Mouse (Mus musculus): ENCODE results near the gene Musk. TPM values are rescaled to one million over a fixed set of nuclear protein-coding genes. Genes with fewer than 3 reads are reported as not detected.
"Not testable (repeated sequence)": the region's sequence is repeated elsewhere in the genome, so short reads cannot be mapped to it uniquely, and the experiment has no call there.

Gene Musk
- 10 to 100 TPM; 15.2 to 26.1 TPM for total RNA-seq (2021)
- long read RNA-seq, experiment 1, partial matches to known transcripts: 1 of 12 reads
- long read RNA-seq, experiment 1, other reads (novel, unspliced or antisense): 11 of 12 reads
- long read RNA-seq, experiment 2, partial matches to known transcripts: 2 of 6 reads
- long read RNA-seq, experiment 2, other reads (novel, unspliced or antisense): 4 of 6 reads

DNA sequence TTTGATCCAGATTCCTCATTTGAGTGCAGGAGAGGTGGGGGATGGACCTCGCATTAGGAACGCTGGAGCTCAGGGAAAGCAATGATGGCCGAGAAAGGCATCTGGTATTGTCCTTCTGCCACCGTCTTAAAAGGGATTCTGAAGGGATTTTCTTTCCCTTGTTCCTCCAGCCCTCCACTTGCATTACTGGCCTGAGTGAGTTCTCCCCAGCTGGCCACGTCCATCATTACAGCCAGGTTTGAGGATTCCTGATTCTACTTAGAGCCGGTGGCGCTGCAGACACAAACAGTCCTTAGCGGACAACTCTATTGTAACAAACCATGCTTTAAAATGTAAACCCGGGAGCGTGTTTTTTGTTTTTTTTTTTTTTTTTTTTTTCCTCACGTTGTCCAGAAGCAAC, at the start of gene Musk:
Musk (plus strand) TSS at position 274 of the 400 bp plus-strand sequence.
- peak; percentile 36 for DNase-seq

DNA sequence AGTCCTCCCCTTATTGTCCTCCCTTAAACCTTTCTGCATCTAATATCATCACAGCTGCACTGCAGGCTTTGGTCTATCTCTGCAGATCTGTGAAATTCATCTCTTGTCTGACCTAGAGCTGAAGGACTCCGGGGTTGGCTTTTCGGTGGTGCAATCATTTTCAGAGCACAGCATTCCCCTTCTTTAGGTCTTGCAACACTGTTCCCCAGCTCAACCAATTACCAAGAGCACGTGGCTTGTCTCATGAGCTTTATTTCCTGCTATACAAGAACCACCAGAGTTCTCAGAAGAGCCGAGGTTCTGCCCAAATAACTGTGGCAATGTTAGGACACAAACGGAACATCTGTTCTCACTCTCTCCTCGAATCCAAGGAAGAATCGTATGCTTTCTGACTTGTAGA, 45.3 kb upstream of the Musk start:
- no peak for DNase-seq

DNA sequence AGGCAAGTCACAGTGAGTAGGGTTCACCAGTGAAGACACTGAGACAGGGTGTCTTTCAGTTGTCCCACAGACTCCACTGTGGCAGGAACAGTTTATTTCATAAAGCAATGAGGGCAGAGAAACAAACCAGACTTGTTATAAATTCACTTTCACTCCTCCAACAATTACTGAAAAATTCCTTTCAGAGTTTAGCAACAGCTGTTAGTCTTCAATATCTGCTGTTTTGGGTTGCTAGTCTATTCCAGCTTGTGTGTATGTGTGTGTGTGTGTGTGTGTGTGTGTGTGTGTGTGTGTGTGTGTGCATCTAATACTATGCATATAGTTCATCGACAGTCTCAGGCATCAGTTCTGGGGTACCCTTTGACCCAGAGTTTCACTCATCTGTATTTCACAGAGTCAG, 40.2 kb upstream of the Musk start:
- no peak for DNase-seq

DNA sequence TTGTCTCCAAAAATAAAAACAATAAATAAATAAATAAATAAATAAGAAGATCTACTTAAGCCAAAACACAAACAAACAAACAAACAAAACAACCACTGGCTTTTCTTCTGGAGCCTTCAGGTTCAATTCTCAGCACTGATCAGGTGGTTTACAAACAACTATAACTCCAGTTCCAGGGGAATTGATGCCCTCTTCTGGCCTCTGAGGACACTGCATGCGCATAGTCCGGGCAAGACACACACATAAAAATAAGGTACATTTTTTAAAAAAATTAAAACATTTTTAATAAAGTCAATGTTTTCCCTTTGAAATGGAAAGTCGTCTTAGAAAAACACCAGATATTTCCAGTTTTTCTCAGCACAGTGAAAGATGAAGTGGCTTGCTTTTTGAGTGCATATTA, 33.4 kb upstream of the Musk start:
- DNase-seq: no peak

DNA sequence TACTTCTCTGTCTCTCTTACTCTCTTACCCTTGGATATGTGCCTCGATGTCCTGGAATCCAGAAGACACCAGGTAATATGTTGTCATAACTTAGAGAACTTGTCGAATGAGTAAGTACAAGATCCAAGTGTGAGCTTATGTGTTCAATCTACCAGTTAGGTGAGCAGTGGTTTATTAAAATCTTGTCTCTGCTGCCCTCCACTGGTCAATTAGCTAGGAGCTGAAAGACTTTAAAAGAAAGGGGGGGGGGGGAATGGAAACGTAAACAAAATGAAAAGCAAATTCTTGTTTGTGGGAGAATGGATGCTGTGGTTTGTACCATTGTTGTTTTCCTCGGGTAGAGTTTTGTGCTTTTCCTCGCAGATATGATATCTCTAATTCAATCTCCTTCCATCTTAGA, 32.4 kb upstream of the Musk start:
- DNase-seq: no peak

DNA sequence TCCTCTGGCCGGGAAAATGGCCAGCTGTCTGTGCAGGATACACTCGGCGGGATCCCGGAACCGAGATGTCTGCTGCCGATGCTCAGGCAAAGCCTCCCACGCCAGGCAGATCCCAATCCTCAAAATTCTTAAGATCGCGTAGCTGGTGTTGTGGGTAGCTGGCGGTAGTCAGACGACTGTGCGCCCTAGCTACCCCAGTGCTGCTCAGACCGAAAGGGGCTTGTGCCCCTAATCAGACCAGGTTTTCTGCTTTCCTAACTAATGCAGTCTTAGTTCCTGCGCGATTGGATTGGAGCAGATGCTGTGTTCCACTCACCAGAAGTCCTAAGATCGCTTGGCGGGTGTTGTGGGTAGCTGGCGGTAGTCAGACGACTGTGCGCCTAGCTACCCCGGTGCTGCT, 25.0 kb upstream of the Musk start:
- not testable (repeated sequence) for DNase-seq

DNA sequence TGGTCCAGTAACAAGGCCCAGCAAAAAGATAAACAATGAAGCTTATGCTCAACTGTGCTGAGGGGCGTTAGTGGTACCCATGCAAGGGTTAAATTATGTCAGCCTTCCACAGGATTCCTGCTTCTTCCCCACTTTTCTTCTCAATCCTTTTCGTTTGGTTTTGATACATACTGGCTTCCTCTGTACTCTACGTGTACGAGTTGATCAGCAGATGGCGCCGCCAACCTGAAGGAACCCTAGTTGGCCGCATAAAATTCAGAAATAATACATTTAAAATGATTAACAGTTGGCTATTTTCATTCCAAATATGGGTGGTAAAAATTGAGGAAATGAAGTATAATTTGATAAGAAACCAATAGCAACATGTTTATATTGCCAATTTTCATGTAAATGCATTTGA, 19.5 kb upstream of the Musk start:
- no peak for DNase-seq

DNA sequence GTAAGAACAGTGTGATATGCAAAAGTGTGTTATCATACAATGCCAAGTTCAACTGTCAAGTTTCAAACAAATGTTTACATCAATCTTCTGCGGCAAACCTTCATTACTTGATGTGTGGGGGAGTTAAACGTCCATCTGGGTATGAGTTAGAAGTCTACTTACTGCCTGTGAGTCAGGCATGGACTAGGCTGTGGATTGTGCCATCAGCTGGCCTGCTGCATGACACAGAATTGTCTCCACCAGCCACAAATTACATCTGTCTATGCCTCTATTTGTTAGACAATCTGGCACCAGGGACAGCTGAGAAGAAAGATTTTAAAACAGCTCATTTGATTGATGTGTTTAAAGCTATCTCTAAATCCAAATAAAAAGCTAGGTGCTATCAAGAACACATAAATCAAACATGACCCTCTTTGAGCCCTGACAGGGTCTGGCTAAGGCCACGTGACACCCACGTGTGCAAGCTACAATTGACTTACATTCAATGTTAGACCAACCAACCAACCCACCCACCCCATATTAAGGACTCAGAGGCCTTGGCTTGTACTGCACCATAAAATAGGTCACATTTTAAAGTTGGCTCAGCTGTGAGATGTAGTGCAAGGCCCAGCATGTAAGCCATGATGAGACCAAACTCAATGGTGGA, 16.7 kb upstream of the Musk start:
- no peak for DNase-seq

DNA sequence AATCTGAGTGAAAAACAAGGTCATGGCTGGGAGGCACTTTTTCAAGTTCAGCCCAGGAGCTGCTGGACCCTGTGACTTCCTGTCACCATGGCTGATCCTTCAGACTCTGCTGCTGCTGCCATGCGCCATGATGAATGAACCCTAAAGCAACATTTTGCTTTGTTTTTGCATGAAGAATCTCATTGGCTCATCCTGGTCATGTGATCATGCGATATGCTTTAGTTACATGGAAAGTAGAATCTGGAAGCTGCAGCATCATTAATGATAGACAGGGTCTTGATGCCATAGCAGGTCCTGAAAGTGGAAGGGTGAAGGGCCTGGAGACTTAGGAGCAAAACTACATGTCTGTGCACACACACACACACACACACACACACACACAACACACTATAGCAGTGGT, 15.8 kb upstream of the Musk start:
- no peak for DNase-seq

DNA sequence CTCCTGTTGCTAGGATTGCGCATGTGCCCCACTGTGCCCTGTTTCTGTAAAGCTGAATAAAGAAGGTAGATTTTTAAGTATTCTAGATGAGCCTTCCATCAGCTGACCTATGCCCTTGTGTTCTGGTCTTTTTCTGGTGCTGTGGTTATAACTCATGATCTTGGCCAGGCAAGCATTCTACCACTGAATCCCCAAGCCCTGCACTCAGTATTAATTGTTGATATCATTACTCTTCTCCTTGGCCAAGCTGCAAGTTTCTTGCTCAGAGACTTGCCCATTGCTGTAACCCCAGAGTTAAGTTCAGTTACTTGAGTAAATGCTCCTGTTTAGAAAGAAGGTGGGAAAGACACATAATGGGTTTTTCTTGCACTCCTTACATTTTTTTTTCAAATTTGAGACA, 14.8 kb upstream of the Musk start:
- DNase-seq: no peak

DNA sequence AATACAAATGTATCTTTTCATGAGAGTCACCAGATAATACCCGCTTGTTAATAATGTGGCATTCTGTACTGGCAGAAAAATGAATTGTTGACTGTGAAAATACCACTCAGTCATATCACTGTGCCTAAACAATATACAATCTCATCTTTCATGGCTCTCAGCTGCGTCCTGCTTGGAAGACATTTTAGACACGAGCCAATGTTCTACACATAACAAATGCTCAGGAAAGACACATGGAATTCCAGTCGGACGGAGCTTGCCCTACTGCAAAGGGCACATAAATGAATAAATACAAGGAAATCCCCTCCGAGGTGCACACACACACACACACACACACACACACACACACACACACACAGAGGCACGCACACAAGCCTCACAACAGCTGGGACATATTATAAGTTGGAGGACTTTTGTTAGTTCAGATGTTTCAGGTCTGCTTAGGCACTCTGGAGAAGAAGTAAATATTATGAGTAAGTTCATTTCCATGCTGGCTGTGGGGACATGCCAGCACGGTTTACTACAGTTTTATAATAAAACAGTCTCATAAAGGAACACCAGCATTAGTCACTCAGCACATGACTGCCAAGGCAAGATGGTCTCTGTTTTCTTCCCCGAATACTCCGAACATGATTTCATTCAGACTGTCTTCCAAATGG, 14.1 kb upstream of the Musk start:
- no peak for DNase-seq

DNA sequence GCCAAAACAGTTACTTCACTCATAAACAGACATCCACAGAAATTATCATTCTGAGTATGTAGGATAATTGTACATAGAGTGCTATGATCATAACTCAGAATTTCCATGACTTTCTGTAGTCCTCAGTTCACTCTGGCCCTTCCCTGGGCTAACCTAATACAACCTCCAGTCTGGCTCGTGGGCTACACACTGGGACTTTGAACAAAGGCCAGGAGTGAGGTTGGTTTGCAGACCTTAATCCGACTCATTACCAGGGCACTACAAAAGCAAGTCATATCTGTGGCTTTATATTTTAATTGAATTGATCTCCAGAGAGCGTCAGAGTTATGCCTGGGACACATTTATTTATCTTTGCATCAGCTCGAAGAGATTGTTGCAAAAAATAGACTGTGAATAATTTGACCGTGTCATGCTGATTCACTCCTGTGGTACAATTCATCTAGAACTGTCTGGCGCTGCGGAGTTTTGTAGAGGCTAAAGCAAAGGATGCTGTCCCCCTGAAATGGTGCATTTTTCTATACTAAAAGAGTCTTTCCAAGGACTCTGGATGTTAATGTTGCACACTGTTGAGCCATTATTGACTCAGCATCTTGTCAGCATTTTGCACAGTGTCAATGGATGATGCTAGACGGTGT, 10.4 kb upstream of the Musk start:
- no peak for DNase-seq

DNA sequence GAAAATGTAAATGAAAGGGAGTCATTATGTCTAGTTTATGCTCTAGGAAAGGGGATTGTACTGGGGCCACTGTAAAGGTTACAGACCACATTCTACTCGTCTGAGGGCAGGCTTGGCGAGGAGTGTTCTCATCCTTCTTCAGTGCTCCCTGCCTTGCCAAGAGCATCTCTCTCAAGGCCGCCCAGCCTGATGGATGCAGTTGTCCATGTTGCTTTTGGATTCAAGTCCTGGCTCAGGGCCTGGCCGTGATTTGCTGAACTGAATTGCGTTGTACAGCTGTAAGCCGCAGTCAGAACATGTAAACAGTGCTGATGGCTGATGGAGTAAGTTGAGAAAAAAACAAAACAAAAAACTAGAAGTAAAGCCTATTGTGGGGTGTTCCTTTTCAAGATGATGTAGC, 7.4 kb upstream of the Musk start:
- peak; percentile 56 for DNase-seq

DNA sequence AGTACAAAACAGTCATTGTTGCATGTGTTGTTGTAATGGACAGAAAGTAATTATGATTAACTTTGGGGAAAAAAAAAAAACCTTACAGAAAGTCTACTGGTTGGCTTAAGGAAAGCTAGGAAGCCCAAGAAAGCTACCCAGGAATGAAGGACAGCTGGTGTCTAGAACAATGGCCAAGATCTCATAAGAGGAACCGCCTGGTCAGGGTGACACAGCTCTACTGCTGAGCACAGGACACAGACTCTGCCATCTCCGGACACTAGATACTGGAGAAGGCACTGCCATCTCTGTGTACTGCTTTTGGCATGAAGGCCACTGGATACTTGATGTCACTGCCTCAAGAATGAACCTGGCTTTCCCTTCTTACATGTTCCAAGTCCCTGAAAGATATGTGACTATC, 5.6 kb upstream of the Musk start:
- peak; percentile 20 for DNase-seq

DNA sequence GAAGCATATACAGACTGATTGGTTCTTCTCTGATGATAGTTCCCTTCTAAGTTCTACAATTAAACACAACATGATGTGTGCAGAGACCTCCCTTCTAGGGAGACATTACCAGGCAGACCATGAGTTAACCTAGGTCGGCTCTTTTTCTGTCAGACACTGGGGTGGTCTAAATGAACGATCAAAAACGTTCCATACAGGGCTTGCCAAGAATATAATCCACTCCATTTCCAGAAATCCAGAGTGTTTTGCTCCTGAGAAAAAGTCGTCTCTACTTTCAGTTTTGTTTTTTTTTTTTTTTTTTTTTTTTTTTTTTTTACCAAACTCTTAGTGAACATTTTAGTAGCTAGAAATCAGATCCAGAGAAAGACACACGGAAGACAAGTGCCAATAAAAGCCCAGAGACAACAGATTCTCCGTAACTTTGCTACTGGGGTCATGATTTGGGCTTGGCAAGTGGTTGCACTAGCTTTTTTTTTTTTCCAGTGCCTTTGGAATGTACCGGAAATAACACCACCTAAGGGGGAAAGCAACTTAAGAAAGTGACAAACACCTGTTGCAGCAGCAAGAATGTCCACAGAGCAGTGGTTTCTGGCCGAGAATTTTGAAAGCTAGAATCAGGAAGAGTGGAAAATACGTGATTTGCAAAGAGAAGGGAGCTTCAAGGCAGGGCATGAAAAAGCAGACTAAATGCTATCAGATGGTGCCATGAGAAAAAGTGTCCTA, 769 bp downstream of the Musk start:
- DNase-seq: no peak

DNA sequence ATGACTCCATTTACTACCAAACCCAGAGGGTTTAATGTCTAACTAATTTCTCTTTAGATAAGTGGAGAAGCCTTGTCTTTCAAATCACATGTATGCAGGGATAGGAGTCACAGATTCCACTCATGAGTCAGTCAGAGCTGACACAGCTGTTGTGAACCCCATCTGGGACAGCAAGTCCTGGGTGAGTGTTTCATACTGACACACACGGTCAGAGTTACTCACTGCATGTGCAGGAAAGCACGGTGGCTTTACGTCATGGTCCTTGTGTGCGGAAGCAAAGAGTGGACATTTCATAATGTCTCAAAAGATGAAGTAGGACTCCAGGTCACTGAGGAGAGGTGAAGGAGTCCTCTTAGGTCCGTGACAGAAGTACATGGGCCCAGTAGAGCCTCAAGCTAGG, 3.0 kb downstream of the Musk start:
- DNase-seq: peak; percentile 50

DNA sequence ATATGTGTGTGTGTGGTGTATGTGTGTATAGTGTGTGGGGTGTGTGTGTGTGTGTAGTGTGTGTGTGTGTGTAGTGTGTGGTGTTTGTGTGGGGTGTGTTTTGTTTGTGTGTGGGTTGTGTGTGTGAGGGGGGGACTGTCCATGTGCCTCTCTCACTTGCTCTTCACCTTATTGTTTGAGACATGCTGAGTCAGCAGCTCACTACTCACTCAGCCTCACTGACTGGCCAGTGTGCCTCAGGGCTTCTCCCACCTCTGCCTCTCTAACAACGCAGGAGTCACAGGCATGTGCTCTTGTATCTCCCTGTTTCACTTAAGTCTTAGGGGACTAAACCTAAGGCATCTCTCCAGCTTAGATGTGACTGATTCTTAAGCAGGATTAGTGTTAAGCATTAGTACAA, 6.1 kb downstream of the Musk start:
- no peak for DNase-seq

DNA sequence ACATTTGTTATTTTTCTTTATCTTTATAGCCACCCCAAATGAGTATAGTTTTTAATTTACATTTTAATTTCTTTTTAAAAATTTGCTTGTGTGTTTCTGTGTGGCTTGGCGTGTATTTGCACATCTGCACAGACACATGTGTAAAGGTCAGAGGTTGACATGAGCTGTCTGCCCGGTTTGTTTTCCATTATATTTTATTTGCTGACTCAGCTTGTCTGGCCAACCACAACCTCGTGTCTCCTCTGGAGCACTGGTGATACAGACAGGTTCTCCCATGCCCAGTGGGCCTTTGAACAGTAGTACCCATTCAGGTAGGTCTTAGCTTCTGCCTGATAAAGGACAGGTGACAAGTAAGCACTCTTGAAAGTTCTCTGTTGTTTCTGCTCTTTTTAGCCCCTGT, 7.3 kb downstream of the Musk start:
- DNase-seq: no peak

DNA sequence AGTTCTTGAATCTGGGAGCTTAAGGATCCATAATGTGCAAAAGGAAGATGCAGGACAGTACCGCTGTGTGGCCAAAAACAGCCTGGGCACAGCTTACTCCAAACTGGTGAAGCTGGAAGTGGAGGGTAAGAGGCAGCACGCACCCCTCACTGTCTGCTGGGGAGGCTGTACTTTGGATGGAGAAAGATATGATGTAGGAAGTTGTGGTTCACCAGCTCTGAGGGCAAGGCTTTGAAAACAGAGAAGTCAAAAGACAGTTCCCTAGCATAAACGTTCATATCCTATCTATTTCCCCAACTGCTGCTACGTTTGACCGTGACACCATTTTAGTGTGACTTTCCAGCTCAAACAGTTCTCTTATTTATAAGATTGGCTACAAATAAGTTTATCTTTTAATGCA, 18.1 kb downstream of the Musk start:
- DNase-seq: no peak

DNA sequence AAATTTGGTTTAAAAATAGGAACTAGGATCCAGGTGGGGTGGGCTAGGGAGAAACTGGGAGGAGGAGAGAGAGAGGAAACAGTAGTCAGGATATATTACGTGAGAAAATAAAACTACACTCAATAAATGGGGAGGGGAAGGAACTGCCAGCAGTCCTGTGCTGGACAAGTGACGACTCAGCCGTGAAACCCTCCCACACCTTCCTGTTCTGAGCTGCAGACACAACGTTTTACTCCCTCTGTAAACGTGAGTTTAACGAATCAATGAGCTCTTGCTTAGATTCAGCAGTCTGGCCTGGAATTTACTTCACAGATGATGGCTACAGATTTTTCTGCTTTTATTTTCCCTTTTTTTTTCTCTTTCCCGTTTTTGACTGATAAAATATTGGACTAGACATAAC, 18.8 kb downstream of the Musk start:
- DNase-seq: no peak

DNA sequence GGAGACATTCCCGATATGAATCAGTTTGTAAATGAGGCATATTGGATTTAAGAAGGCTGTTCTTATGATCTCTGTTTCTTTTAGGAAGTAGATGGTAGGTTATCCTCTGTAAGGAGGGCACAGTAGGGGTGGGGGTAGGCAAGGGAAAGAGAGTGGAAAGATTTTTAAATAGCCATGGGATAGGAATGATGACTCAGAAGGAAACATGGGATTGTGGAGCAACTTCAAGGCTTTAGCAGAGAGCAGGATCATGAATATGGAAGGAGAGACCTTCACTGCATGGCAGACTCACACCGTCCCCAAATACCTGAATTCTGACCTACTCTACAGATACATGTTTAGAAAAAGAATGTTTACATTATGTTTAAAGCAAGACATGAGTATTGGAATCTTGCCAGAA, 21.7 kb downstream of the Musk start:
- DNase-seq: no peak

DNA sequence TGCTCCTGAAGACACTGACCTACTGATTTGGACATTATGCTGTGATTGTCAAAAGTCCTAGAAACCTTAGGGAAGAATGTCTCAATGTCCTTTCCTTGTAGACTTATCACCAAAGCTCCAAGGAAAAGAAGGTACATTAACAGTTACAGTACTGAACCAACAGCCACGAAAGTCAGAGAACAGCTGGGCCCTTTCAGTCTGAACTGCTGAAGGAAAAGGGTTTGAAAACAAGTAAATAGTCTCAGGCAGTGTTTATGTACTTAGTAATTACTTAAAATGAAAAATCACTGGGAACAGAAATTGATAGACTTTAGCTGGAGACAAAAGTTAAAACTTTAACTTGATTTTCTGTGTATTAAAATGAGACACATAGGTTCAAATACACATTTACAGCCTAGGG, 27.6 kb downstream of the Musk start:
- no peak for DNase-seq

DNA sequence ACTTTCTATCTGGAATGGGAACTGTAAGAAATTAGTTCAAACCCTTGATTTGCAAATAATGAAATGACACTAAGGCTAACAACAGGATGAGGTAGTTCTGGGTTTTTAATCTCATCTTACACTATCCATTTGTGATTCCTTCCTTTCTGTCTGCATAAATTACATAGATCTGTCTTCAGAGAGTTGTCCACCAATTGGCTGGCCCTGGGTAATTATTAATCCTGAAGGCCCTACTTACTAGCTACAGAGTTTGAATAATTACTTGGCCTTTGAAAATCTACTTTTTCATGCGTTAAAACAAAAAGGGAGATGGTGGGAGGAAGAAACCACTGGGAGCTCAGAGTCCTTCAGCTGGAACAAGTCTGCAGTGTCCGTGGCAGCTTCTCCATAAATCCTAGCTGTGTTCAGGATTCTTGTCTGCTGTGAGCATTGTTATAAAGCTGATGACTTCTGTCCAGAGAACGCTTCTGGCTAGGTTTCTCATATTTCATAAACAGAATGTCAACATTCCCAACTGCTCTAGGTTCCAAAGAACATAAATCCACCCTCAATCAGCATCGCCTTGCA, 29.3 kb downstream of the Musk start:
- DNase-seq: no peak

All from gastrocnemius, postnatal 25 days (tissue).